1 mouse cellular context compared by ENCODE assay signal in the genomic region with DNA sequence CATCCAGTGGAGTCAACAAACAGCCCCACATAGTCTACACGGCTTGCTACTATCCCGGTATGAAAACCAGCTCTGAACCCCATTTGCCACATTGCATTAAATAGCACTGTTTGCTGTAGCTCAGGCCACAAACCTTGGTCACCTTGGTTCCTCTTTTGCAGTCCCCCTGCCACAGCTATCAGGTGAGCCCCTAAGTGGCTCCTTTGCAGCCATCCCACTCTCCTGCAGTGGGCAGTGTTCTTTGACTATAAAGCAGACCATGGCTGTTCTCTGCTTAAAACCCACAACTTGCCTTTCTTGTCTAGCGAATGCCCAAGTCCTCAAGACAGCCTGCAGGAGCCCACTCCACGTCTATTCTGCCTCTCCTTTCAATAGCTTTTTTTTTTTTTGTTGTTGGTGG.
TF ChIP-seq lines count a peak whose summit lies in the region.

No protein-coding gene starts in this region.

TF ChIP-seq in MEL, 35 proteins besides CTCF, POLR2A, EP300 and RAD21:
- TF ChIP-seq USF1 (IDR thresholded peaks at IDR 0.05; ENCODE audit: low read depth, low read length): no peak
- no peak for TF ChIP-seq MAZ (IDR thresholded peaks at IDR 0.05; ENCODE audit: low read depth, low read length)
- no peak for TF ChIP-seq ZMIZ1 (IDR thresholded peaks at IDR 0.05; ENCODE audit: low read depth, low read length)
- no peak for TF ChIP-seq NRF1 (IDR thresholded peaks at IDR 0.05; ENCODE audit: insufficient read depth, low read depth, low read length, poor library complexity, severe bottlenecking)
- no peak for TF ChIP-seq JUND (IDR thresholded peaks at IDR 0.05; ENCODE audit: low read depth, low read length)
- no peak for TF ChIP-seq ETS1 (IDR thresholded peaks at IDR 0.05; ENCODE audit: low read depth, low read length)
- no peak for TF ChIP-seq TBP (IDR thresholded peaks at IDR 0.05; ENCODE audit: low read depth, low read length)
- TF ChIP-seq POLR2AphosphoS5 (IDR thresholded peaks at IDR 0.05; ENCODE audit: borderline replicate concordance, low read depth, low read length): no peak
- no peak for TF ChIP-seq TCF12 (IDR thresholded peaks at IDR 0.05; ENCODE audit: low read depth, low read length)
- TF ChIP-seq GATA1 (IDR thresholded peaks at IDR 0.05; ENCODE audit: low read depth, low read length): no peak
- TF ChIP-seq CHD2 (IDR thresholded peaks at IDR 0.05; ENCODE audit: low read length): no peak
- no peak for TF ChIP-seq ZNF384 (IDR thresholded peaks at IDR 0.05; ENCODE audit: low read depth, low read length)
- no peak for TF ChIP-seq MYC (IDR thresholded peaks at IDR 0.05; ENCODE audit: low read depth, low read length)
